Mouse (Mus musculus): ENCODE measurements at regions not wholly inside any gene's neighbourhood (a gene's known extent, or its start where the extent isn't known, plus 50 kb on each side); places are given as distances from the start of the nearest gene placed in this dataset.
A peak's percentile ranks its signal among the peaks of the same experiment; 100 is the strongest.

GRCm38 (mm10) chr6:109370286-109370685 lies 541.8 kb downstream of the Edem1 start:
- ATAC-seq (replicated peaks; ENCODE audit: low FRiP score): no peak
- Histone ChIP-seq H3K27me3 (ENCODE audit: control insufficient read depth, insufficient read depth, low read length) (no peaks in the 10 kb centered on the region), H3K27ac (ENCODE audit: low read depth, low read length) (no peak overlapping the region), H3K9ac (ENCODE audit: low read length) (no peak overlapping the region), H3K9me3 (ENCODE audit: control insufficient read depth, low read length) (no peaks in the 10 kb centered on the region), H3K36me3 (ENCODE audit: control insufficient read depth, insufficient read depth, low read length) (no peaks in the 10 kb centered on the region), H3K4me2 (ENCODE audit: low read depth, low read length, severe bottlenecking) (no peak overlapping the region), H3K4me3 (ENCODE audit: low read depth, low read length) (no peak overlapping the region), H3K4me1 (replicated peaks; ENCODE audit: control insufficient read depth, insufficient read depth, low read length) (no peaks in the 10 kb centered on the region)
- DNase-seq (ENCODE audit: low spot score): no peak
- 81% methylated on average over 1 of the region's 1 CpGs for WGBS

GRCm38 (mm10) chr6:109371931-109372330 lies 543.5 kb downstream of the Edem1 start:
- Histone ChIP-seq H3K9ac (ENCODE audit: low read length) (no peak overlapping the region), H3K27ac (ENCODE audit: low read depth, low read length) (no peak overlapping the region), H3K4me2 (ENCODE audit: low read depth, low read length, severe bottlenecking) (no peak overlapping the region), H3K27me3 (ENCODE audit: control insufficient read depth, insufficient read depth, low read length) (no peaks in the 10 kb centered on the region), H3K9me3 (ENCODE audit: control insufficient read depth, low read length) (no peaks in the 10 kb centered on the region), H3K36me3 (ENCODE audit: control insufficient read depth, insufficient read depth, low read length) (no peaks in the 10 kb centered on the region), H3K4me3 (ENCODE audit: low read depth, low read length) (no peak overlapping the region), H3K4me1 (replicated peaks; ENCODE audit: control insufficient read depth, insufficient read depth, low read length) (no peaks in the 10 kb centered on the region)
- 62% methylated on average over 3 of the region's 3 CpGs for WGBS
- DNase-seq (ENCODE audit: low spot score) (no peak), ATAC-seq (replicated peaks; ENCODE audit: low FRiP score) (no peak)

- no peak for DNase-seq (ENCODE audit: low spot score)
- H3K4me2 ChIP-seq (ENCODE audit: low read depth, low read length, severe bottlenecking): no peak overlapping the region
- no peak overlapping the region for H3K9ac ChIP-seq (ENCODE audit: low read length)
- no peak for ATAC-seq (replicated peaks; ENCODE audit: low FRiP score)
- H3K4me3 ChIP-seq (ENCODE audit: low read depth, low read length): no peak overlapping the region
- no peaks in the 10 kb centered on the region for H3K36me3 ChIP-seq (ENCODE audit: control insufficient read depth, insufficient read depth, low read length)
- H3K4me1 ChIP-seq (replicated peaks; ENCODE audit: control insufficient read depth, insufficient read depth, low read length): no peaks in the 10 kb centered on the region
- WGBS: 69% methylated on average over 3 of the region's 3 CpGs
- H3K27ac ChIP-seq (ENCODE audit: low read depth, low read length): no peak overlapping the region
- no peaks in the 10 kb centered on the region for H3K27me3 ChIP-seq (ENCODE audit: control insufficient read depth, insufficient read depth, low read length)
- H3K9me3 ChIP-seq (ENCODE audit: control insufficient read depth, low read length): no peaks in the 10 kb centered on the region
These were observed 558.8 kb downstream of the Edem1 start for GRCm38 (mm10) chr6:109387212-109387611.

- no peak for DNase-seq (ENCODE audit: low spot score)
- ATAC-seq (replicated peaks; ENCODE audit: low FRiP score): no peak
These were observed 561.3 kb downstream of the Edem1 start for GRCm38 (mm10) chr6:109389781-109390180.

GRCm38 (mm10) chr6:109398690-109399089 lies 570.2 kb downstream of the Edem1 start:
- DNase-seq (ENCODE audit: low spot score) (no peak), ATAC-seq (replicated peaks; ENCODE audit: low FRiP score) (0 out of 2 replicates have a peak, but pooled peaks have one; percentile 27)
- H3K27me3 ChIP-seq (ENCODE audit: control insufficient read depth, insufficient read depth, low read length): no peaks in the 10 kb centered on the region
- no peaks in the 10 kb centered on the region for H3K36me3 ChIP-seq (ENCODE audit: control insufficient read depth, insufficient read depth, low read length)
- 64% methylated on average over 3 of the region's 3 CpGs for WGBS
- H3K4me3 ChIP-seq (ENCODE audit: low read depth, low read length): no peak overlapping the region
- H3K4me1 ChIP-seq (replicated peaks; ENCODE audit: control insufficient read depth, insufficient read depth, low read length): no peaks in the 10 kb centered on the region
- no peaks in the 10 kb centered on the region for H3K9me3 ChIP-seq (ENCODE audit: control insufficient read depth, low read length)
- H3K9ac ChIP-seq (ENCODE audit: low read length): no peak overlapping the region
- H3K4me2 ChIP-seq (ENCODE audit: low read depth, low read length, severe bottlenecking): no peak overlapping the region
- no peak overlapping the region for H3K27ac ChIP-seq (ENCODE audit: low read depth, low read length)

More at GRCm38 (mm10) chr6:109389781-109390180, 561.3 kb downstream of the Edem1 start:
- Histone ChIP-seq H3K4me1 (replicated peaks; ENCODE audit: control insufficient read depth, insufficient read depth, low read length) (no peaks in the 10 kb centered on the region), H3K27me3 (ENCODE audit: control insufficient read depth, insufficient read depth, low read length) (no peaks in the 10 kb centered on the region), H3K27ac (ENCODE audit: low read depth, low read length) (no peak overlapping the region), H3K4me3 (ENCODE audit: low read depth, low read length) (no peak overlapping the region), H3K4me2 (ENCODE audit: low read depth, low read length, severe bottlenecking) (no peak overlapping the region), H3K36me3 (ENCODE audit: control insufficient read depth, insufficient read depth, low read length) (no peaks in the 10 kb centered on the region), H3K9me3 (ENCODE audit: control insufficient read depth, low read length) (no peaks in the 10 kb centered on the region), H3K9ac (ENCODE audit: low read length) (no peak overlapping the region)
- WGBS: 62% methylated on average over 1 of the region's 1 CpGs

- no peak for DNase-seq (ENCODE audit: low spot score)
- Histone ChIP-seq H3K9ac (ENCODE audit: low read length) (no peak overlapping the region), H3K9me3 (ENCODE audit: control insufficient read depth, low read length) (no peaks in the 10 kb centered on the region), H3K4me1 (replicated peaks; ENCODE audit: control insufficient read depth, insufficient read depth, low read length) (no peaks in the 10 kb centered on the region), H3K4me2 (ENCODE audit: low read depth, low read length, severe bottlenecking) (no peak overlapping the region), H3K4me3 (ENCODE audit: low read depth, low read length) (no peak overlapping the region), H3K27me3 (ENCODE audit: control insufficient read depth, insufficient read depth, low read length) (no peaks in the 10 kb centered on the region), H3K27ac (ENCODE audit: low read depth, low read length) (no peak overlapping the region), H3K36me3 (ENCODE audit: control insufficient read depth, insufficient read depth, low read length) (no peaks in the 10 kb centered on the region)
- whole genome bisulfite sequencing: 88% methylated on average over 5 of the region's 5 CpGs
- ATAC-seq (replicated peaks; ENCODE audit: low FRiP score): no peak
These were observed 591.2 kb downstream of the Edem1 start for GRCm38 (mm10) chr6:109419505-109420239.

- H3K27me3 ChIP-seq (ENCODE audit: control insufficient read depth, insufficient read depth, low read length): no peaks in the 10 kb centered on the region
- no peak for DNase-seq (ENCODE audit: low spot score)
- no peak overlapping the region for H3K4me3 ChIP-seq (ENCODE audit: low read depth, low read length)
- H3K4me2 ChIP-seq (ENCODE audit: low read depth, low read length, severe bottlenecking): no peak overlapping the region
- WGBS: 87% methylated on average over 2 of the region's 2 CpGs
- ATAC-seq (replicated peaks; ENCODE audit: low FRiP score): no peak
- no peak overlapping the region for H3K27ac ChIP-seq (ENCODE audit: low read depth, low read length)
- no peaks in the 10 kb centered on the region for H3K36me3 ChIP-seq (ENCODE audit: control insufficient read depth, insufficient read depth, low read length)
- no peaks in the 10 kb centered on the region for H3K9me3 ChIP-seq (ENCODE audit: control insufficient read depth, low read length)
- no peaks in the 10 kb centered on the region for H3K4me1 ChIP-seq (replicated peaks; ENCODE audit: control insufficient read depth, insufficient read depth, low read length)
- H3K9ac ChIP-seq (ENCODE audit: low read length): no peak overlapping the region
These were observed 605.2 kb downstream of the Edem1 start for GRCm38 (mm10) chr6:109433596-109433995.
